Mouse (Mus musculus) hindbrain, postnatal 0 days (tissue): ENCODE measurements around the gene Nlgn1. TPM values are rescaled to one million over a fixed set of nuclear protein-coding genes. Genes with fewer than 3 reads are reported as not detected.
A peak's percentile ranks its signal among the peaks of the same experiment; 100 is the strongest.

Experiments
- ATAC-seq: fragments of 200-750 bp; cut with Nextera tagmentation; 2 replicates; pipeline ENCODE4 v1.8.0; 2017; ENCODE audit warnings: mild to moderate bottlenecking, moderate TSS enrichment, moderate library complexity
- DNase-seq: peaks from one replicate; pipeline ENCODE4 v3.0.0-alpha.2; 2015; ENCODE audit warnings: low spot score
- H3K27ac ChIP-seq: fragments of 300-500 bp; sonication (generic); 2 replicates; pipeline ENCODE4 v1.5.1; 2014; ENCODE audit warnings: mild to moderate bottlenecking
- H3K27me3 ChIP-seq: fragments of 300-500 bp; sonication (generic); 2 replicates; pipeline ENCODE4 v1.6.1; 2014; ENCODE audit warnings: low read length, mixed read lengths; ENCODE audit not compliant: insufficient read depth
- H3K36me3 ChIP-seq: fragments of 300-500 bp; sonication (generic); 2 replicates; pipeline ENCODE4 v1.6.1; 2014; ENCODE audit warnings: low read length, mixed read lengths; ENCODE audit not compliant: insufficient read depth
- H3K4me1 ChIP-seq: fragments of 300-500 bp; sonication (generic); 2 replicates; pipeline ENCODE4 v1.6.1; 2014; ENCODE audit warnings: antibody characterized with exemption, low read length, mixed read lengths; ENCODE audit not compliant: insufficient read depth
- H3K4me2 ChIP-seq: fragments of 300-500 bp; sonication (generic); 2 replicates; pipeline ENCODE4 v1.6.1; 2014; ENCODE audit warnings: low read depth, mild to moderate bottlenecking, low read length, moderate library complexity, mixed read lengths
- H3K4me3 ChIP-seq: fragments of 300-500 bp; sonication (generic); 2 replicates; pipeline ENCODE4 v1.5.1; 2014; ENCODE audit warnings: low read length
- H3K9ac ChIP-seq: fragments of 300-500 bp; sonication (generic); replicated peaks from 2 replicates; pipeline ENCODE4 v1.6.1; 2014; ENCODE audit warnings: mild to moderate bottlenecking, low read length, moderate library complexity, mixed read lengths
- H3K9me3 ChIP-seq: fragments of 300-500 bp; sonication (generic); 2 replicates; pipeline ENCODE4 v1.6.1; 2016; ENCODE audit warnings: low read length, mixed read lengths
- CTCF ChIP-seq: IDR thresholded peaks from 2 replicates; pipeline ENCODE4 v1.5.1; 2016; ENCODE audit warnings: antibody characterized with exemption, control low read depth, low read depth
- WGBS: fragments of 180-500 bp; shearing (Covaris S2); extraction: QIAGEN DNeasy Blood & Tissue Kit; methylation state at CpG from one replicate; pipeline ENCODE4 v1.1.7; 2014; 5-methylcytosine and 5-hydroxymethylcytosine counted together
- polyA plus RNA-seq: library from polyadenylated mRNA; unstranded; fragments of >200 nt; fragmentation: Nextera tagmentation; extraction: Ambion mirVana; gene quantifications from 2 replicates; pipeline ENCODE4 v1.2.1, GENCODE M21; 2015
- total RNA-seq: library from RNA; depleted of rRNA; stranded (reverse); fragments of >200 nt; gene quantifications from 2 replicates; pipeline ENCODE4 v1.2.3, GENCODE M21; 2014

Nlgn1 gene
- total and polyA plus RNA-seq, 2 experiments from 2014 or later: 28.4 to 61.5 TPM

DNA sequence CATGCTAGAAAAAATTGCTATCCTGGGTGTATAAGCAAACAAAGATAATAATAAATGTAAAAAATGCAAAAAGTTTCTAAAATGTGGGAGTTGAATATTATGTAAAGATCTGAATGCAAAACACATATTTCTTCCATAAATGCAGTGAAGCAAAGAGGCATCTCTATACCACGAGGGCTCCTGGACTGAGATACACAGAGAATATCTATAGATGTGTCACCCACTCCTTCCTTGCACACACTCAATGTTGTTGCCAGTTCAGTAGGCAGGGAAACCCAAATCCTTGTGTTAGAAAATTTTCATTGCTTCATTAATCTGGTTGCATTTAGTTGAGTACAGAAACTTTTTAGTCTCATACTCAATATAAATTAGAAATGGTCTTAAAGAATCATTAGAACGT, 364.7 kb downstream of the Nlgn1 start:
- WGBS: 87% methylated on average over 2 of the region's 2 CpGs
- Histone ChIP-seq H3K27ac (no peak overlapping the region), H3K27me3 (no peaks in the 10 kb centered on the region), H3K9me3 (no peaks in the 10 kb centered on the region), H3K9ac (no peak overlapping the region), H3K4me2 (no peak overlapping the region), H3K4me3 (no peak overlapping the region), H3K4me1 (no peaks in the 10 kb centered on the region), H3K36me3 (no peaks in the 10 kb centered on the region)
- ATAC-seq (no peak), DNase-seq (no peak)
- no peak for TF ChIP-seq CTCF

DNA sequence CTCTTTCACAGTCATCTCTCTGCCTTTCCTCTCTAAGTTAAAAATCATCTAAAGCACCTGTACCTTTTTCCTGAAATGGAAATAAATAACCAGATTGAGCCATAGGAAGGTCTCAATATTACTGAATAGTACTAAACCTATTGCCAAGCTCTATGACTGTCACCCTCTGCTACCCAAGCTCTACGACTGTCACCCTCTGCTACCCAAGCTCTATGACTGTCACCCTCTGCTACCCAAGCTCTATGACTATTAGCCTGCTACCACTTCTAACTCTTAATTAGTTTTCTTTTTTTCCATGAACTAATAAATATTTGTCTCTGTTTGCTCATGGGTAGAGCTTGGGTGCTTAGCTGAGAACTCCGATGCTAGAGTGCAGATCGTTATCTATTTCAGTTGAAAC, 368.0 kb downstream of the Nlgn1 start:
- TF ChIP-seq CTCF: no peak
- H3K4me1 ChIP-seq: no peaks in the 10 kb centered on the region
- H3K27me3 ChIP-seq: no peaks in the 10 kb centered on the region
- H3K4me2 ChIP-seq: no peak overlapping the region
- no peak overlapping the region for H3K9ac ChIP-seq
- no peak overlapping the region for H3K27ac ChIP-seq
- no peaks in the 10 kb centered on the region for H3K9me3 ChIP-seq
- 80% methylated on average over 3 of the region's 3 CpGs for WGBS
- DNase-seq: no peak
- no peaks in the 10 kb centered on the region for H3K36me3 ChIP-seq
- ATAC-seq: no peak
- no peak overlapping the region for H3K4me3 ChIP-seq

DNA sequence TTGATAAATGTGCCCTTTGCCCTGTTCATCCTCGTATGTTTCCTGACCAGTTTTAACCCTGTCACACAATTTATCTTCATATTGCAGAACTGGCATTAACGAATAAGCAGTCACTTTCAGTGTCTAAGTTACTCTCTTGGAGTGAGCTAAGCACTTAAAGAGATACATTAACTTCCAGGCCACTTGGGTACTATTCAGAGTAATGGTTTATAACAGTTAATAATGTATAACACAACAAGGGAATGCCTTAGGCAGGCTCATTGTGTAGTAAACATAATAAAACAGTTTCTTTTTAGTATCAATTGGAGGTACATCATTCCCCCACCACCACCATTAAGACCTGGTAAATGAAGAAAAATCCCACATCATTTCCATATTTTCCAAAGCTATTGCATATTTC, 368.7 kb downstream of the Nlgn1 start:
- Histone ChIP-seq H3K27me3 (no peaks in the 10 kb centered on the region), H3K4me2 (no peak overlapping the region), H3K4me3 (no peak overlapping the region), H3K36me3 (no peaks in the 10 kb centered on the region), H3K27ac (no peak overlapping the region), H3K4me1 (no peaks in the 10 kb centered on the region), H3K9me3 (no peaks in the 10 kb centered on the region), H3K9ac (no peak overlapping the region)
- no peak for ATAC-seq
- TF ChIP-seq CTCF: no peak
- peak; percentile 16 for DNase-seq
- WGBS: 62% methylated on average over 2 of the region's 2 CpGs

DNA sequence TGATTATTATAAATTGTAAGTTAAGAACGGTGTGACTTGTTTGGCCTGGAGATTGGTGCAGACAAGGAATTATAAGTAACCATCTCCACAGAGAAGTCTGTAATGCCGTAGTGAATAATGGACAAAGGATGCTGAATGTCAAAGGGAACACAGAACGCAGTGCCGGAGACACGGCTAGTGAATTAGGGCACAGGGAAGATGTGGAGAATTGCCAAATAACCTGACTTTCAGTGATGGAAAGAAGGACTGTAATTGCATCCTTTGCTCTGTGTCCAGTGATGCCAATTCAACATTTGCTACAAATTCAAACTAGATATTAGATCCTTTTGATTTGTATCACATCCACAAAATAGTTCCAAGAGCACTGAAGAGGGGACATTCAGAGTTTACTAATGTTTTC, 415.7 kb downstream of the Nlgn1 start:
- no peak for TF ChIP-seq CTCF
- WGBS: 49% methylated on average over 5 of the region's 5 CpGs
- Histone ChIP-seq H3K27ac (no peak overlapping the region), H3K27me3 (no peaks in the 10 kb centered on the region), H3K9me3 (no peaks in the 10 kb centered on the region), H3K9ac (no peak overlapping the region), H3K36me3 (no peaks in the 10 kb centered on the region), H3K4me2 (no peak overlapping the region), H3K4me1 (no peaks in the 10 kb centered on the region), H3K4me3 (no peak overlapping the region)
- DNase-seq (peak; percentile 28), ATAC-seq (no peak)

DNA sequence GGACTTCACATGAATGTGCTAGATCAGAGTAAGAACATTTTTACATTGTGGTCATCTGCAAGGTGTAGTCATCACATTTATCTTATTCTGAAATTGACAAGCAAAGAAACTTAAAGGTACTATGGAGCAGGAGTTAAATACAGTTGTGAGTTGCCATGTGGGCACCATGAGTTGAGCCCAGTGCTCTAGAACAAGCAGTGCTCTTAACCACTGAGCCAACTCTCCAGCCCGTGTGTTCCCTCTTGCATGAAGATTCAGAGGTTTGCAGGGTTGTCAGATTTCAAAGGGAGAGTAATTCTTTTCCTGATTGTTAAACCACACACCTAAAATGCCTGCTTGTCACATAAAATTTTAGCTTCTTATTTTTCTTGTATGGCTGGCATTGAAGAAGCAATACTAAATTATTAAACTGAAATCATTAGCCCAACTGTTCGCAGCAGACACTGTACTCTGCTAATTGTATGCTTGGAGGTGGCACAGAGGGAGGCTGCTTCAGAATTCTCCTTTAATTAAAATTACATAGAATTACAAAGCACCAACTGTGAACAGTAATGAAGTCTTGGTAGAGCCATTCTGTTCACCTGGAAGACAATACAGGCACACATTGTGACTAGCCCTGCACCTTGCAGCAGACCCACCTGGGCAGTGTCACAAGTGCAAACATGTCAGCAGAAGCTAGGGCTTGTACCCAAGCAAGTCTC, 417.7 kb downstream of the Nlgn1 start:
- no peak overlapping the region for H3K4me2 ChIP-seq
- no peaks in the 10 kb centered on the region for H3K4me1 ChIP-seq
- no peaks in the 10 kb centered on the region for H3K9me3 ChIP-seq
- no peak overlapping the region for H3K9ac ChIP-seq
- H3K27ac ChIP-seq: no peak overlapping the region
- DNase-seq (peak; percentile 15), ATAC-seq (peak; percentile 45; the same call in 1 of the 2 replicates)
- TF ChIP-seq CTCF: no peak
- H3K4me3 ChIP-seq: no peak overlapping the region
- no peaks in the 10 kb centered on the region for H3K36me3 ChIP-seq
- WGBS: 60% methylated on average over 2 of the region's 2 CpGs
- H3K27me3 ChIP-seq: no peaks in the 10 kb centered on the region

DNA sequence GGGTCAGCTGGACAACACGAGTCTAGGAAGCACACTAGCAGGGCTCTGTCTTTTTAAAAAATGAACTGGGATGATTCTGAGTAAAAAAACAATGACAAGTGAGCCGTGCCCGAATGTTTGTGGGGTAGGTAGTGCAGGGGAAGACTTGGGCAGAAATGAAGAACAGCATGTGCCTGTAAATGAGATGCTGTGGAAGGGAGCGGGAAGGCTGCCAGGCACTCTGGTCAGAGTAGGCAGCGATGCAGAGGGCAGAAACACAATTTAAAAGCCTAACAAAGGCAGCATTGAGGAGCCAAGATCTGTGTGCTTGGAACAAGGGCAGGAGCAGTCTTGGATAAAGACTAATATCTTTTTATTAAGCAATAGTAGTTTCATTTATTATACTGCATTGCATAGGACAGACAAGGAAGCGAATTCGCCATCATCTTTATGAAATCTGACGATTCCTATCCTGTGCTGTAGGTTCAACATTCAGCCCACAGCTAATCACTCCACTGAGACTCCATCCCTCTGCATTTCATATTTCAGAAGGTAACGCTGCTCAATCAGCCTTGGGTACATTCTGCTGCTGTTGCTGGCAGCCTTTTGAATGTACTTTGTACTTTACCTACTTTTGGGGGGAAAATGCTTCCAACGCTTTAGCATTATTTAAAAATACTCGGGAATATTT, 429.0 kb downstream of the Nlgn1 start:
- Histone ChIP-seq H3K27ac (peak overlapping the region; percentile 68), H3K4me2 (peak overlapping the region; percentile 43), H3K9me3 (no peaks in the 10 kb centered on the region), H3K27me3 (no peaks in the 10 kb centered on the region), H3K4me1 (no peaks in the 10 kb centered on the region), H3K4me3 (no peak overlapping the region), H3K36me3 (no peaks in the 10 kb centered on the region), H3K9ac (0 out of 2 replicates have a peak overlapping the region, but pooled peaks have one; percentile 21)
- DNase-seq: peak; percentile 72
- TF ChIP-seq CTCF: no peak
- ATAC-seq: peak; percentile 74
- 52% methylated on average over 11 of the region's 11 CpGs for WGBS

DNA sequence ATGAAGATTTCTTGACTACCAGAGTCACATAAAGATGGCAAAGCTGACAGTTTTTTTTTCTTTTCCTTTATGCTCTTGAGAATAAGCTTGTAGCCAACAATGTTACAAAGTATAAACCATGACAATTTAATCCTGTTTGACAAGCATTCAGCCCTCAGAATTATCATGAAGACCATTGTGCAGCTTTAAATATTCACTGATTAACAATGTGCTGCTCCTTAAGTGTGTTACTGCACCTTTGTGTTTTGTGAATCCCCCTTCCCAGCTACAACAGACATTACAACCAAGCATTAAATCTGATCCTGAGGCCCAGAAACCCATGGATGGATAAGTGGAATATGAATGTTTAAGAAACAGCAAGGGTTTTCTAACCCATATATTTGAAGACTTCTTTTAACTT, 434.8 kb downstream of the Nlgn1 start:
- ATAC-seq: no peak
- H3K9me3 ChIP-seq: no peaks in the 10 kb centered on the region
- H3K4me2 ChIP-seq: no peak overlapping the region
- TF ChIP-seq CTCF: no peak
- H3K9ac ChIP-seq: no peak overlapping the region
- H3K27ac ChIP-seq: no peak overlapping the region
- no peak for DNase-seq
- no peak overlapping the region for H3K4me3 ChIP-seq
- H3K27me3 ChIP-seq: no peaks in the 10 kb centered on the region
- no peaks in the 10 kb centered on the region for H3K4me1 ChIP-seq
- H3K36me3 ChIP-seq: no peaks in the 10 kb centered on the region
